Mouse (Mus musculus) limb, embryonic 12.5 days (tissue): ENCODE results near the gene Phb2. TPM values are rescaled to one million over a fixed set of nuclear protein-coding genes. Genes with fewer than 3 reads are reported as not detected.
A peak's percentile ranks its signal among the peaks of the same experiment; 100 is the strongest.

Source experiments
- microRNA counts: library from miRNA; unstranded; fragments of <30 nt; microRNA quantifications from one replicate; lab custom pipeline; 2017
- microRNA-seq: library from miRNA; unstranded; fragments of <30 nt; microRNA quantifications from one replicate; pipeline ENCODE4, GENCODE M21; 2017
- polyA plus RNA-seq: library from polyadenylated mRNA; unstranded; fragments of >200 nt; fragmentation: Nextera tagmentation; extraction: Ambion mirVana; gene quantifications from 2 replicates; pipeline ENCODE4 v1.2.1, GENCODE M21; 2016

Gene Phb2
- polyA plus RNA-seq, 1 experiment from 2014 or later, result 367 TPM

MicroRNAs encoded within 50 kb of the gene (microRNA counts, 519-probe panel; counts per million panel counts)
- microRNA mmu-miR-141 (lab: Ali Mortazavi, UCI) (2,723 counts per million, percentile 12 among the panel's probes with 10 or more counts), microRNA mmu-miR-200c (lab: Ali Mortazavi, UCI) (5,432 counts per million, percentile 56 among the panel's probes with 10 or more counts)

Small RNAs within 50 kb of the gene (microRNA-seq; reads per million reads assigned to microRNA genes)
- gene Mir141 (238 reads per million, percentile 62 among the genes with 10 or more reads in this experiment), gene Mir200c (1,565 reads per million, percentile 80 among the genes with 10 or more reads in this experiment)

Other genes starting within 250 kb of the Phb2 start
- gene Clstn3, start 247.5 kb upstream of the Phb2 start, polyA plus RNA-seq, result 10.3 and 10.9 TPM in 2 replicates
- gene C1rl, start 219.2 kb upstream of the Phb2 start, polyA plus RNA-seq, result 0.54 and 0.63 TPM in 2 replicates
- gene C1ra, start 199.9 kb upstream of the Phb2 start, polyA plus RNA-seq, result 0.56 and 0.61 TPM in 2 replicates
- 0.85 and 1.4 TPM in 2 replicates for gene C1s1, start 170.0 kb upstream of the Phb2 start, polyA plus RNA-seq
- gene C1rb, start 142.0 kb upstream of the Phb2 start, polyA plus RNA-seq, result not detected in 2 replicates
- 0.08 TPM in 1 of 2 replicates, not detected in the other for gene C1s2, start 76.3 kb upstream of the Phb2 start, polyA plus RNA-seq
- 46.9 and 49.1 TPM in 2 replicates for gene Lpcat3, start 49.3 kb upstream of the Phb2 start, polyA plus RNA-seq
- 199 and 219 TPM in 2 replicates for gene Emg1, start 158 bp upstream of the Phb2 start, polyA plus RNA-seq
- 6.0 and 6.4 TPM in 2 replicates for gene Ptpn6, start 26.4 kb downstream of the Phb2 start, polyA plus RNA-seq
- 479 and 511 TPM in 2 replicates for gene Grcc10, start 29.0 kb downstream of the Phb2 start, polyA plus RNA-seq
- not detected in 2 replicates for gene Gm45234, start 43.7 kb downstream of the Phb2 start, polyA plus RNA-seq
- gene Atn1, start 44.2 kb downstream of the Phb2 start, polyA plus RNA-seq, result 17.1 and 17.4 TPM in 2 replicates
- 4.8 TPM in 2 replicates for gene Eno2, start 57.3 kb downstream of the Phb2 start, polyA plus RNA-seq
- gene Lrrc23, start 67.4 kb downstream of the Phb2 start, polyA plus RNA-seq, result 0.38 and 0.88 TPM in 2 replicates
- 8.7 and 9.1 TPM in 2 replicates for gene Spsb2, start 96.3 kb downstream of the Phb2 start, polyA plus RNA-seq
- gene Tpi1, start 102.0 kb downstream of the Phb2 start, polyA plus RNA-seq, result 714 and 740 TPM in 2 replicates
- gene Usp5, start 117.1 kb downstream of the Phb2 start, polyA plus RNA-seq, result 191 and 196 TPM in 2 replicates
- 200 and 202 TPM in 2 replicates for gene Cdca3, start 117.2 kb downstream of the Phb2 start, polyA plus RNA-seq
- gene Gnb3, start 127.9 kb downstream of the Phb2 start, polyA plus RNA-seq, result 0.81 and 1.0 TPM in 2 replicates
- gene P3h3, start 145.4 kb downstream of the Phb2 start, polyA plus RNA-seq, result 59.8 and 61.4 TPM in 2 replicates
- 2.5 and 2.7 TPM in 2 replicates for gene Gpr162, start 151.6 kb downstream of the Phb2 start, polyA plus RNA-seq
- 0.15 TPM in 1 of 2 replicates, not detected in the other for gene Cd4, start 175.9 kb downstream of the Phb2 start, polyA plus RNA-seq
- gene Lag3, start 199.4 kb downstream of the Phb2 start, polyA plus RNA-seq, result 2.2 TPM in 2 replicates
- gene Ptms, start 207.8 kb downstream of the Phb2 start, polyA plus RNA-seq, result 325 and 346 TPM in 2 replicates
- gene Mlf2, start 219.1 kb downstream of the Phb2 start, polyA plus RNA-seq, result 401 and 407 TPM in 2 replicates